Mouse (Mus musculus) intestine, postnatal 0 days (tissue): ENCODE results near the gene Rbbp4. TPM values are rescaled to one million over a fixed set of nuclear protein-coding genes. Genes with fewer than 3 reads are reported as not detected.

Experiments used
- ATAC-seq: fragments of 200-750 bp; cut with Nextera tagmentation; 2 replicates; pipeline ENCODE4 v1.8.0; 2017; ENCODE audit warnings: mild to moderate bottlenecking, moderate TSS enrichment, moderate library complexity
- H3K27ac ChIP-seq: fragments of 300-500 bp; sonication (generic); 2 replicates; pipeline ENCODE4 v1.5.1; 2014; ENCODE audit warnings: mild to moderate bottlenecking, low read depth, low read length, moderate library complexity
- H3K27me3 ChIP-seq: fragments of 300-500 bp; sonication (generic); replicated peaks from 2 replicates; pipeline ENCODE4 v1.6.1; 2014; ENCODE audit warnings: low read length, mixed read lengths; ENCODE audit not compliant: control insufficient read depth, insufficient read depth
- H3K36me3 ChIP-seq: fragments of 300-500 bp; sonication (generic); 2 replicates; pipeline ENCODE4 v1.6.1; 2014; ENCODE audit warnings: mild to moderate bottlenecking, moderate library complexity; ENCODE audit not compliant: control insufficient read depth, insufficient read depth
- H3K4me1 ChIP-seq: fragments of 300-500 bp; sonication (generic); replicated peaks from 2 replicates; pipeline ENCODE4 v1.6.1; 2014; ENCODE audit warnings: antibody characterized with exemption, low read length, mixed read lengths; ENCODE audit not compliant: control insufficient read depth, insufficient read depth
- H3K4me2 ChIP-seq: fragments of 300-500 bp; sonication (generic); replicated peaks from 2 replicates; pipeline ENCODE4 v1.6.1; 2014; ENCODE audit warnings: low read depth, mild to moderate bottlenecking, moderate library complexity
- H3K4me3 ChIP-seq: fragments of 300-500 bp; sonication (generic); 2 replicates; pipeline ENCODE4 v1.5.1; 2014; ENCODE audit warnings: low read depth, low read length
- H3K9ac ChIP-seq: fragments of 300-500 bp; sonication (generic); 2 replicates; pipeline ENCODE4 v1.6.1; 2014; ENCODE audit warnings: mild to moderate bottlenecking, low read depth, low read length
- H3K9me3 ChIP-seq: fragments of 300-500 bp; sonication (generic); 2 replicates; pipeline ENCODE4 v1.6.1; 2016; ENCODE audit warnings: mixed run types; ENCODE audit not compliant: control insufficient read depth
- CTCF ChIP-seq: sonication (generic); IDR thresholded peaks from 2 replicates; pipeline ENCODE4 v1.5.1; 2016; ENCODE audit warnings: low read depth, mild to moderate bottlenecking, control low read depth, antibody characterized with exemption, moderate library complexity
- WGBS: fragments of 180-500 bp; shearing (Covaris S2); extraction: QIAGEN DNeasy Blood & Tissue Kit; methylation state at CpG from one replicate; pipeline ENCODE4 v1.1.7; 2014; 5-methylcytosine and 5-hydroxymethylcytosine counted together
- polyA plus RNA-seq: library from polyadenylated mRNA; unstranded; fragments of >200 nt; fragmentation: Nextera tagmentation; extraction: Ambion mirVana; gene quantifications from 2 replicates; pipeline ENCODE4 v1.2.1, GENCODE M21; 2015

Rbbp4 gene
- polyA plus RNA-seq, 1 experiment from 2014 or later = 159 TPM

DNA sequence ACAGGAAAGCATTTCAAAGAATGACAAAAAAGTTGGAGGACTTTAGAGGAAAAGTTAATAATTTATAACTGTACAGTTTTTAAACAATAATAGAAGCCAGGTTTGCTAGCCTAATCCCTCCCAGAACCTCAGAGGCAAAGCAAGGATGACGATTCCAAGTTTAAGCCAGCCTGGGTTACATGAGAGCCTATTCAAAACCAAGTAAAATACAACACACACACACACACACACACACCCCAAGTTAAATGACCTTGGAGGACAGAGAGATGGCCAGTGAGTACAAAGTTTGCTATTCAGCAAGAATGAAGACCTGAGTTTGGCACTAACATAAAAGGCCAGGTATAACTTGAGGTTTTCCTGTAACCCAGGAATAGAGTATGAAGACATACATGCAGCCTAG is 9.0 kb downstream of the Rbbp4 start:
- WGBS = 23% methylated on average over 1 of the region's 1 CpGs

DNA sequence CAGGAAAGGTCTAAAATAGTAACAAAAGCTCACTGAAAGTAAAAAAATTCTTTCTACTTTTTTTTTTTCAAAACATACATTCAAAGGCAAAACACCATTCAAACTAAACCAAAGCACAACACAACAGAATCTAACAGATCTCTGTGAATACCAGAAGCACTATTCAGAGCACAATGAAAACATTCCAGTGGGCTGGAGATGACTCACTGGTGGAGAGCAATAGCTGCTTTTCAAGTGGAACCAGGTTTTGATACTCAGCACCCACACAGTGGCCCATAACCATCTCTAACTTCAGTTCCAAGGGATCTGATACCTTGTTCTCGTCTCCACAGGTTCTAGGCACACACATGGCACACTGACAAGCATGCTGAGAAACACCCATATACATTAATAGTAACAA is 10.4 kb downstream of the Rbbp4 start:
- 76% methylated on average over 1 of the region's 1 CpGs for WGBS
- Histone ChIP-seq H3K27me3 (no peaks in the 10 kb centered on the region), H3K4me1 (no peaks in the 10 kb centered on the region), H3K4me3 (no peak overlapping the region), H3K4me2 (no peak overlapping the region), H3K9ac (no peak overlapping the region), H3K27ac (no peak overlapping the region), H3K9me3 (no peaks in the 10 kb centered on the region), H3K36me3 (peaks cover 61% of the 10 kb centered on the region)
- TF ChIP-seq CTCF = no peak
- no peak for ATAC-seq

More for the DNA sequence above, 9.0 kb downstream of the Rbbp4 start:
- no peak overlapping the region for H3K9ac ChIP-seq
- H3K9me3 ChIP-seq = no peaks in the 10 kb centered on the region
- TF ChIP-seq CTCF = no peak
- H3K27me3 ChIP-seq = no peaks in the 10 kb centered on the region
- H3K4me1 ChIP-seq = no peaks in the 10 kb centered on the region
- peaks cover 57% of the 10 kb centered on the region for H3K36me3 ChIP-seq
- H3K4me2 ChIP-seq = no peak overlapping the region
- H3K4me3 ChIP-seq = no peak overlapping the region
- H3K27ac ChIP-seq = no peak overlapping the region
- no peak for ATAC-seq

DNA sequence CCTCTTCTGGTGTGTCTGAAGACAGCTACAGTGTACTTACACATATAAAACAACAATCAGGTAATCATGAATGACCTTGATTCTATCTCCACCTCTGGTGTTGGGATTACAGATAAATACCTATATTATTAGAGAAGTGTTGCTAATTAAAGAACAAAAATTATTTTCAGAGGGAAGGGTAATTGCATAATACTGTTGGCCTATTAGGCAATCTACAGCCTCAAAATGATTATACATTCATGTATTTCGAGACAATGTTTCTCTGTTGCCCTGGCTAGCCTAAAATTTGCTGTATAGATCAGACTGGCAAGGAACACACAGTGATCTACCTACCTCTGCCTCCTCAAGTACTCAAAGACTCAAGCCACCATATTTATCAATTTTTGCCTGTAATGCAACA is 11.7 kb downstream of the Rbbp4 start:
- Histone ChIP-seq H3K27me3 (no peaks in the 10 kb centered on the region), H3K4me1 (no peaks in the 10 kb centered on the region), H3K9me3 (no peaks in the 10 kb centered on the region), H3K36me3 (peaks cover 61% of the 10 kb centered on the region), H3K4me2 (no peak overlapping the region), H3K9ac (no peak overlapping the region), H3K27ac (no peak overlapping the region), H3K4me3 (no peak overlapping the region)
- ATAC-seq = no peak
- TF ChIP-seq CTCF = no peak
- WGBS = 65% methylated on average over 1 of the region's 1 CpGs

DNA sequence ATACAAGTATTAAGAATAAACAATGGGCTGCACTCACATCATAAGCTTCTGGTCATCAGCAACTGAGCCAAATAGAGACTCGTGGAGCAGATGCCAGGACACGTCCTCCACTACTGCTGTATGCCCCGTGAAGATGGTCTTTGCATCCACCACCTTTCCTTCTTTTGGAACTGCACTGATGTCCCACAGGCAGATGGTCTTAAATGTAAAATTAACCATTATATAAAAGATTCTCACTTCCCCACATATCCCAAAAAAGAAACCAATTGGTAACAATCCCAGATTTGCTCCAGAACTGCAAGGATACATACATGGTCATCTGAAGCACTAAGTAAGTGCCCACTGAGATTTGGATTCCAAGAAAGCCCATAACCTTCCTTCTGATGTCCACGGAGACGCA is 13.1 kb downstream of the Rbbp4 start:
- Histone ChIP-seq H3K9me3 (no peaks in the 10 kb centered on the region), H3K4me1 (no peaks in the 10 kb centered on the region), H3K4me3 (no peak overlapping the region), H3K27ac (no peak overlapping the region), H3K36me3 (peaks cover 61% of the 10 kb centered on the region), H3K9ac (no peak overlapping the region), H3K4me2 (no peak overlapping the region), H3K27me3 (no peaks in the 10 kb centered on the region)
- WGBS = 91% methylated on average over 5 of the region's 5 CpGs
- ATAC-seq = no peak
- no peak for TF ChIP-seq CTCF

DNA sequence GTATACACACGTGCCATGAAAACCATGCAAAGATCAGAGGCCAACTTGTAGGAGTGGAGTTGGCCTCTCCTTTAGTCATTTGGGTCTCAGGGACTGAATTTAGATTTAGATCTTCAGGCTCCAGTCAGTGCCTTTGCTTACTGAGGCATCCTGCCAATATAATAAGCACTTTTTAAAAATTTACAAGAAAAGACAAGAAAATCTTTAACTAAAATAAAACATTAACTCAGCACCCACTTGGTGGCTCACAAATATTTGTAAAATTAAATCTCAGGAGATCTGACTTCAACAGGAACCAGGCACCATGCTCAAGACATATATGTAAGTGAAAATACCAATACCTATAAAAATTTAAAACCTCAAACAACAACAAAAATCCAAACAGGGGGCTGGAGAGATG is 14.3 kb downstream of the Rbbp4 start:
- Histone ChIP-seq H3K4me2 (no peak overlapping the region), H3K36me3 (peaks cover 64% of the 10 kb centered on the region)

DNA sequence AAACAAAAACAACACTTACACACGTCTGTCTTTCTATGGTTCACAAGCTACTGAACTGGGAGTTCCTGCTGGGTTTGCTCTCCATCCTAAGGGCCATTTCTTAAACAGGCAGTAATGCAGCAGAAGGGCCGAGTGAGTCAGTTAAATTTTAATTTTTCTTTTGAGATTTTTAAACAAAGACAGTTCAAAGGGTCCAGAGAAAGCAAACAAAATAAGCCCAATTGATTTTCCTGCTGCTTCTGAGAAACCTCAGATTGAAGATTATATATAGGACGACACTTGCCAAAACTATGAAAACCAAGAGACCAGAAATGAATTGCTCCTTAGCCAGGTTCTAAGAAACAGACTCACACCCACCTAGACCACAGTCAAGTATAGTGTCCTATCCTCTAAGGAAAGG is 21.3 kb downstream of the Rbbp4 start:
- WGBS = 50% methylated on average over 3 of the region's 3 CpGs
- no peak overlapping the region for H3K9ac ChIP-seq
- H3K36me3 ChIP-seq = peaks cover 73% of the 10 kb centered on the region
- no peaks in the 10 kb centered on the region for H3K4me1 ChIP-seq
- no peak overlapping the region for H3K4me3 ChIP-seq
- no peak for TF ChIP-seq CTCF
- H3K4me2 ChIP-seq = no peak overlapping the region
- no peak for ATAC-seq
- no peak overlapping the region for H3K27ac ChIP-seq
- no peaks in the 10 kb centered on the region for H3K9me3 ChIP-seq
- no peaks in the 10 kb centered on the region for H3K27me3 ChIP-seq

More for the DNA sequence above, 14.3 kb downstream of the Rbbp4 start:
- no peak overlapping the region for H3K27ac ChIP-seq
- no peak for TF ChIP-seq CTCF
- no peak overlapping the region for H3K9ac ChIP-seq
- H3K9me3 ChIP-seq = no peaks in the 10 kb centered on the region
- no peaks in the 10 kb centered on the region for H3K27me3 ChIP-seq
- H3K4me3 ChIP-seq = no peak overlapping the region
- WGBS = 78% methylated on average over 1 of the region's 1 CpGs
- H3K4me1 ChIP-seq = no peaks in the 10 kb centered on the region
- ATAC-seq = no peak

DNA sequence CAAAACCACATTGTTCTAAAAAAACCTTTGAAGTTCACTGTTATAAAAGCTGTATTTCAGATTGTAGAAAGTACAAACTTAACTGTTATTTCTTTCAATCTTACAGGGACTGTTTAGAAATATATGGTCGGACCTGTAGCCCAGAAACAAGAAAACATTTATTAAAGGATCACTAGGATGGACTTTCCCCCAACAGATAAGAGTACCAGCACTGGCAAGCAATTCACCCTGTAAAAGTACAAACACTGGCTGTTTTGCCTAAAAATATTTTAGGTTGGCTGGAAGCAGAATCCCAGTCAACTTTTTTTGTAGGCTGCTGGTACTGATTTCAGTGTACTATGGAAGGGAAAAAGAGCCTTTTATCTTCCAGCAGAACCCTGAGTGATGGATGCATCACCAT is 27.2 kb downstream of the Rbbp4 start:
- Histone ChIP-seq H3K9ac (no peak overlapping the region), H3K27ac (0 out of 2 replicates have a peak overlapping the region, but pooled peaks have one; percentile 1), H3K4me2 (no peak overlapping the region), H3K36me3 (peaks cover 53% of the 10 kb centered on the region), H3K9me3 (no peaks in the 10 kb centered on the region), H3K27me3 (no peaks in the 10 kb centered on the region), H3K4me1 (no peaks in the 10 kb centered on the region), H3K4me3 (no peak overlapping the region)
- no peak for ATAC-seq
- 46% methylated on average over 1 of the region's 1 CpGs for WGBS
- TF ChIP-seq CTCF = no peak
